Mouse (Mus musculus): ENCODE results near the gene Arhgdib.

- TF ChIP-seq CTCF (IDR thresholded peaks at IDR 0.05; ENCODE audit: control insufficient read depth, insufficient read depth, insufficient replicate concordance, low read depth, low read length) (no peak), POLR2A (IDR thresholded peaks at IDR 0.05; ENCODE audit: control insufficient read depth, low read depth, low read length) (no peak)
Observed at GRCm38 (mm10) chr6:136917885-136918284, 23.8 kb downstream of the Arhgdib start.
